Mouse (Mus musculus) olfactory bulb, adult 2 months (tissue): Measurements from ENCODE around the gene Mrps21.

Experiments used
- CTCF ChIP-seq: fragments of 200-500 bp; IDR thresholded peaks from 2 replicates; pipeline ENCODE4 v1.5.1; 2012; ENCODE audit warnings: low read depth, mild to moderate bottlenecking, low read length, moderate library complexity; ENCODE audit not compliant: insufficient read depth
- POLR2A ChIP-seq: fragments of 200-500 bp; IDR thresholded peaks from 2 replicates; pipeline ENCODE4 v1.6.1; 2012; ENCODE audit warnings: mild to moderate bottlenecking, low read depth, low read length, moderate library complexity; ENCODE audit not compliant: insufficient read depth

GRCm38 (mm10) chr3:95850611-95851010 lies 20.7 kb downstream of the Mrps21 start:
- no peak for TF ChIP-seq POLR2A
- no peak for TF ChIP-seq CTCF
